Mouse (Mus musculus): ENCODE measurements around the gene Copz1. TPM values are rescaled to one million over a fixed set of nuclear protein-coding genes. Genes with fewer than 3 reads are reported as not detected.

Gene Copz1
- polyA plus RNA-seq, 2 experiments from 2014 or later = 213 to 244 TPM

- no peak for ATAC-seq
Observed at GRCm38 (mm10) chr15:103294649-103295048, 22.1 kb downstream of the Copz1 start.

- no peak for ATAC-seq
Observed at GRCm38 (mm10) chr15:103295851-103296250, 23.3 kb downstream of the Copz1 start.

- no peak for ATAC-seq
Observed at GRCm38 (mm10) chr15:103297313-103297712, 24.8 kb downstream of the Copz1 start.

- ATAC-seq = no peak
Observed at GRCm38 (mm10) chr15:103298026-103298425, 25.5 kb downstream of the Copz1 start.

GRCm38 (mm10) chr15:103298861-103299616 is 26.5 kb downstream of the Copz1 start:
- no peak for ATAC-seq

GRCm38 (mm10) chr15:103299644-103300043 is 27.1 kb downstream of the Copz1 start:
- no peak for ATAC-seq

GRCm38 (mm10) chr15:103300067-103300471 is 27.6 kb downstream of the Copz1 start:
- ATAC-seq = no peak

- no peak for ATAC-seq
Observed at GRCm38 (mm10) chr15:103300560-103300959, 28.0 kb downstream of the Copz1 start.

- ATAC-seq = no peak
Observed at GRCm38 (mm10) chr15:103301046-103301445, 28.5 kb downstream of the Copz1 start.

- no peak for ATAC-seq
Observed at GRCm38 (mm10) chr15:103301547-103302340, 29.2 kb downstream of the Copz1 start.

- ATAC-seq = no peak
Observed at GRCm38 (mm10) chr15:103302341-103303021, 30.0 kb downstream of the Copz1 start.

- no peak for ATAC-seq
Observed at GRCm38 (mm10) chr15:103303916-103304615, 31.6 kb downstream of the Copz1 start.

- no peak for ATAC-seq
Observed at GRCm38 (mm10) chr15:103304616-103304969, 32.1 kb downstream of the Copz1 start.

- peak; percentile 95 for ATAC-seq
Observed at GRCm38 (mm10) chr15:103305070-103305678, 32.7 kb downstream of the Copz1 start.

- no peak for ATAC-seq
Observed at GRCm38 (mm10) chr15:103305792-103306645, 33.5 kb downstream of the Copz1 start.

- ATAC-seq = peak; percentile 66
Observed at GRCm38 (mm10) chr15:103307125-103307524, 34.6 kb downstream of the Copz1 start.

- ATAC-seq = no peak
Observed at GRCm38 (mm10) chr15:103308056-103308875, 35.8 kb downstream of the Copz1 start.

GRCm38 (mm10) chr15:103308876-103309580 is 36.5 kb downstream of the Copz1 start:
- no peak for ATAC-seq

GRCm38 (mm10) chr15:103310365-103310910 is 37.9 kb downstream of the Copz1 start, which contains the start of gene Gpr84:
Gpr84 (minus strand) TSS chr15:103310612.
- ATAC-seq = no peak

Measured in CD4-positive, CD25-positive, alpha-beta regulatory T cell, adult 4 months (primary cell).